Mouse (Mus musculus) urinary bladder, postnatal 10 days (tissue): ENCODE results near the gene Gm26558.

Experiments
- DNase-seq: peaks from one replicate; pipeline ENCODE4 v3.0.0; 2022; ENCODE audit warnings: low spot score

Gm26558 gene

GRCm38 (mm10) chr2:70648271-70648670, 13.6 kb downstream of the Gm26558 start:
- DNase-seq, result no peak

- no peak for DNase-seq
Observed at GRCm38 (mm10) chr2:70647681-70648080, 14.2 kb downstream of the Gm26558 start.

- no peak for DNase-seq
Observed at GRCm38 (mm10) chr2:70645266-70645780, 16.6 kb downstream of the Gm26558 start.

- no peak for DNase-seq
Observed at GRCm38 (mm10) chr2:70642971-70643565, 18.8 kb downstream of the Gm26558 start.

GRCm38 (mm10) chr2:70640968-70641367, 20.9 kb downstream of the Gm26558 start:
- DNase-seq, result no peak

GRCm38 (mm10) chr2:70634028-70634690, 27.7 kb downstream of the Gm26558 start:
- no peak for DNase-seq

GRCm38 (mm10) chr2:70632412-70632811, 29.5 kb downstream of the Gm26558 start:
- no peak for DNase-seq

- DNase-seq, result no peak
Observed at GRCm38 (mm10) chr2:70631321-70631720, 30.6 kb downstream of the Gm26558 start.

GRCm38 (mm10) chr2:70629921-70630320, 32.0 kb downstream of the Gm26558 start:
- no peak for DNase-seq

GRCm38 (mm10) chr2:70629339-70629761, 32.6 kb downstream of the Gm26558 start:
- no peak for DNase-seq

GRCm38 (mm10) chr2:70628397-70628796, 33.5 kb downstream of the Gm26558 start:
- no peak for DNase-seq

- DNase-seq, result no peak
Observed at GRCm38 (mm10) chr2:70625761-70626160, 36.1 kb downstream of the Gm26558 start.

- DNase-seq, result no peak
Observed at GRCm38 (mm10) chr2:70622244-70622643, 39.7 kb downstream of the Gm26558 start.

GRCm38 (mm10) chr2:70620225-70620624, 41.7 kb downstream of the Gm26558 start:
- no peak for DNase-seq

- no peak for DNase-seq
Observed at GRCm38 (mm10) chr2:70619232-70619835, 42.6 kb downstream of the Gm26558 start.

- DNase-seq, result no peak
Observed at GRCm38 (mm10) chr2:70616617-70617016, 45.3 kb downstream of the Gm26558 start.

- DNase-seq, result no peak
Observed at GRCm38 (mm10) chr2:70616076-70616475, 45.8 kb downstream of the Gm26558 start.

GRCm38 (mm10) chr2:70614745-70615351, 47.1 kb downstream of the Gm26558 start:
- no peak for DNase-seq
